Mouse (Mus musculus) testis, adult 2 months (tissue): ENCODE data around the gene Twist1.

Experiments used
- CTCF ChIP-seq: fragments of 200-500 bp; IDR thresholded peaks from 2 replicates; pipeline ENCODE4 v1.5.1; 2012; ENCODE audit warnings: low read depth, mild to moderate bottlenecking, inconsistent platforms, low read length, moderate library complexity; ENCODE audit not compliant: control insufficient read depth, insufficient read depth, insufficient replicate concordance
- POLR2A ChIP-seq: fragments of 200-500 bp; IDR thresholded peaks from 2 replicates; pipeline ENCODE4 v1.6.1; 2012; ENCODE audit warnings: low read depth, mild to moderate bottlenecking, inconsistent platforms, low read length, moderate library complexity; ENCODE audit not compliant: control insufficient read depth

GRCm38 (mm10) chr12:33968041-33968897 is 10.8 kb downstream of the Twist1 start:
- no peak for TF ChIP-seq POLR2A
- no peak for TF ChIP-seq CTCF
